8 mouse cellular contexts compared by ENCODE assay signal in genomic region chr6:125145001-125145400, GRCm38 (mm10). TPM values are rescaled to one million over a fixed set of nuclear protein-coding genes. Genes with fewer than 3 reads are reported as not detected.
DNase-seq lines count a peak whose midpoint lies in the region; ATAC-seq and TF ChIP-seq lines count a peak whose summit lies in the region.

Gene Iffo1 (plus strand): TSS chr6:125145241.

- 0 out of 2 replicates have a peak, but pooled peaks have one; percentile 12 for TF ChIP-seq CTCF in E14TG2a.4 (conservative IDR thresholded peaks at IDR 0.05; ENCODE audit: low read length)

- peak; percentile 74 for DNase-seq in c-Kit-positive CD71-negative TER-119-negative erythroid progenitor cells, embryonic 14.5 days (ENCODE audit: low read depth)
- DNase-seq in forebrain, embryonic 10.5 days (ENCODE audit: extremely low spot score, low spot score) = peak; percentile 93
- DNase-seq in kidney, postnatal 14 days = peak; percentile 93
- DNase-seq in liver, embryonic 13.5 days = peak; percentile 85
- peak; percentile 90 for DNase-seq in neural tube, embryonic 10.5 days (ENCODE audit: extremely low spot score, low spot score)

- H3K27me3 ChIP-seq in E14TG2a.4 (ENCODE audit: insufficient read depth, low read length) = no peaks in the 10 kb centered on the region
- H3K27me3 ChIP-seq in forebrain, embryonic 10.5 days (ENCODE audit: poor library complexity, severe bottlenecking) = no peaks in the 10 kb centered on the region
- H3K27me3 ChIP-seq in heart, embryonic 14.5 days (ENCODE audit: control insufficient read depth, insufficient read depth, low read length) = no peaks in the 10 kb centered on the region
- no peaks in the 10 kb centered on the region for H3K27me3 ChIP-seq in liver, embryonic 13.5 days
- H3K27me3 ChIP-seq in stomach, embryonic 15.5 days (replicated peaks) = no peaks in the 10 kb centered on the region

- peak within 1 kb of the TSS; percentile 92 for H3K27ac ChIP-seq in forebrain, embryonic 10.5 days
- H3K27ac ChIP-seq in heart, embryonic 14.5 days (replicated peaks in 1 of 2; ENCODE audit: control insufficient read depth in 1 of 2, insufficient read depth in 1 of 2, low read depth in 2 of 2, low read length in 2 of 2) = peak within 1 kb of the TSS; percentile 86 to 92
- peak within 1 kb of the TSS; percentile 84 for H3K27ac ChIP-seq in liver, embryonic 13.5 days
- peak within 1 kb of the TSS; percentile 86 for H3K27ac ChIP-seq in stomach, embryonic 15.5 days

- H3K4me1 ChIP-seq in E14TG2a.4 (replicated peaks; ENCODE audit: low read depth, low read length) = peaks cover 88% of the 10 kb centered on the region
- peaks cover 58% of the 10 kb centered on the region for H3K4me1 ChIP-seq in forebrain, embryonic 10.5 days
- peaks cover 36 to 47% of the 10 kb centered on the region in 2 experiments for H3K4me1 ChIP-seq in heart, embryonic 14.5 days (ENCODE audit: control insufficient read depth in 2 of 2, insufficient read depth in 2 of 2, low read length in 2 of 2)
- peaks cover 59% of the 10 kb centered on the region for H3K4me1 ChIP-seq in liver, embryonic 13.5 days (replicated peaks)
- peaks cover 44% of the 10 kb centered on the region for H3K4me1 ChIP-seq in stomach, embryonic 15.5 days

- H3K4me2 ChIP-seq in heart, embryonic 14.5 days (ENCODE audit: low read length) = peak within 1 kb of the TSS; percentile 87
- H3K4me2 ChIP-seq in liver, embryonic 13.5 days = peak within 1 kb of the TSS; percentile 97
- peak within 1 kb of the TSS; percentile 79 for H3K4me2 ChIP-seq in stomach, embryonic 15.5 days

- peak; percentile 79 for ATAC-seq in heart, embryonic 14.5 days (ENCODE audit: insufficient number of reproducible peaks, insufficient read depth, low FRiP score, low read depth)
- peak; percentile 95 for ATAC-seq in liver, embryonic 13.5 days (ENCODE audit: low read depth)
- ATAC-seq in stomach, embryonic 15.5 days (ENCODE audit: insufficient read depth, low FRiP score, low read depth) = peak; percentile 88

- peak within 1 kb of the TSS; percentile 92 for H3K4me3 ChIP-seq in E14TG2a.4 (replicated peaks; ENCODE audit: low read length)
- peak within 1 kb of the TSS; percentile 65 for H3K4me3 ChIP-seq in forebrain, embryonic 10.5 days
- peak within 1 kb of the TSS; percentile 81 to 83 for H3K4me3 ChIP-seq in heart, embryonic 14.5 days (ENCODE audit: control insufficient read depth in 1 of 2, insufficient read depth in 1 of 2, low read depth in 1 of 2, low read length in 2 of 2)
- H3K4me3 ChIP-seq in liver, embryonic 13.5 days (replicated peaks) = peak within 1 kb of the TSS; percentile 88
- peak within 1 kb of the TSS; percentile 63 for H3K4me3 ChIP-seq in stomach, embryonic 15.5 days (replicated peaks)

- WGBS in forebrain, embryonic 10.5 days = 1% methylated on average over 16 of the region's 16 CpGs
- 0% methylated on average over 15 of the region's 16 CpGs for WGBS in heart, embryonic 14.5 days
- WGBS in liver, embryonic 13.5 days (ENCODE audit: insufficient replicate concordance) = under 1% methylated on average over 16 of the region's 16 CpGs
- WGBS in stomach, embryonic 15.5 days = 1% methylated on average over 16 of the region's 16 CpGs

- H3K9ac ChIP-seq in heart, embryonic 14.5 days (ENCODE audit: low read length) = peak within 1 kb of the TSS; percentile 89
- H3K9ac ChIP-seq in liver, embryonic 13.5 days = peak within 1 kb of the TSS; percentile 90
- peak within 1 kb of the TSS; percentile 47 for H3K9ac ChIP-seq in stomach, embryonic 15.5 days

- H3K9me3 ChIP-seq in E14TG2a.4 (ENCODE audit: low read length) = no peaks in the 10 kb centered on the region
- no peaks in the 10 kb centered on the region for H3K9me3 ChIP-seq in forebrain, embryonic 10.5 days
- no peaks in the 10 kb centered on the region for H3K9me3 ChIP-seq in heart, embryonic 14.5 days (ENCODE audit: control insufficient read depth, low read length)
- no peaks in the 10 kb centered on the region for H3K9me3 ChIP-seq in liver, embryonic 13.5 days (replicated peaks)
- H3K9me3 ChIP-seq in stomach, embryonic 15.5 days = no peaks in the 10 kb centered on the region

- peaks cover 84% of the 10 kb centered on the region for H3K36me3 ChIP-seq in E14TG2a.4 (ENCODE audit: insufficient read depth, low read length)
- H3K36me3 ChIP-seq in forebrain, embryonic 10.5 days (replicated peaks) = peaks cover 74% of the 10 kb centered on the region
- H3K36me3 ChIP-seq in heart, embryonic 14.5 days (ENCODE audit: control insufficient read depth, insufficient read depth, low read length) = peaks cover 45% of the 10 kb centered on the region
- peaks cover 50% of the 10 kb centered on the region for H3K36me3 ChIP-seq in liver, embryonic 13.5 days
- H3K36me3 ChIP-seq in stomach, embryonic 15.5 days = peaks cover 28% of the 10 kb centered on the region

RNA-seq across cellular contexts. Expression of gene Iffo1, which starts in this region (rescaled TPM):
- polyA plus RNA-seq in forebrain, embryonic 10.5 days (2016; fragmentation: Nextera tagmentation; extraction: Ambion mirVana) = 9.2 and 10.0 TPM in 2 replicates
- 8.7 and 9.7 TPM in 2 replicates for polyA plus RNA-seq in heart, embryonic 14.5 days (2014; fragmentation: Nextera tagmentation; extraction: Ambion mirVana)
- polyA plus RNA-seq in liver, embryonic 13.5 days (2015; fragmentation: Nextera tagmentation; extraction: Ambion mirVana) = 3.7 and 3.9 TPM in 2 replicates
- polyA plus RNA-seq in stomach, embryonic 15.5 days (2015; fragmentation: Nextera tagmentation; extraction: Ambion mirVana) = 8.2 and 9.0 TPM in 2 replicates

Comparison
In these comparisons a context has a peak if more than half of its experiments do, and no peak if none do; other contexts are left out.
1. Peak in every context shown above with its lines: DNase-seq, ATAC-seq, H3K4me3 ChIP-seq and H3K27ac ChIP-seq.